11 mouse cellular contexts compared by ENCODE assay signal in genomic region chr11:24085986-24086385, GRCm38 (mm10). TPM values are rescaled to one million over a fixed set of nuclear protein-coding genes. Genes with fewer than 3 reads are reported as not detected.
DNase-seq lines count a peak whose midpoint lies in the region; ATAC-seq and TF ChIP-seq lines count a peak whose summit lies in the region.
"Had no signal": no experiment of that assay in that cellular context is flagged by ENCODE, and none has a peak within 500 bp of the region (broad histone marks: within the 10 kb centered on the region; RNA-seq: fewer than 3 reads in every experiment).

No protein-coding gene starts in this region.

- DNase-seq in heart, adult 9 months (ENCODE audit: low spot score in 2 of 2): no peak
- DNase-seq in MEL (ENCODE audit: low read depth, low spot score): peak; percentile 33
- DNase-seq in midbrain, postnatal 0 days (ENCODE audit: low spot score): no peak
- DNase-seq in kidney, adult 18-20 months: no peak
- DNase-seq in gastrocnemius, adult 8-10 months (ENCODE audit: low spot score in 2 of 2): no peak
- DNase-seq: embryo, embryonic 11 days; liver, postnatal 0 days had no signal

- H3K9me3 ChIP-seq in heart, embryonic 15.5 days (replicated peaks): no peaks in the 10 kb centered on the region
- H3K9me3 ChIP-seq in MEL (replicated peaks; ENCODE audit: insufficient read depth, low read length): no peaks in the 10 kb centered on the region
- H3K9me3 ChIP-seq in embryonic facial prominence, embryonic 13.5 days: no peaks in the 10 kb centered on the region
- H3K9me3 ChIP-seq in midbrain, postnatal 0 days (ENCODE audit: low read length): no peaks in the 10 kb centered on the region
- H3K9me3 ChIP-seq: kidney, embryonic 15.5 days had no signal

- no peak for TF ChIP-seq CTCF in MEL (IDR thresholded peaks at IDR 0.05 in 2 of 3, conservative IDR thresholded peaks at IDR 0.05 in 1 of 3; ENCODE audit: control insufficient read depth in 1 of 3, insufficient read depth in 1 of 3, low read depth in 2 of 3, low read length in 3 of 3, poor library complexity in 1 of 3, severe bottlenecking in 1 of 3)
- TF ChIP-seq CTCF in midbrain, postnatal 0 days (IDR thresholded peaks at IDR 0.05): no peak

- TF ChIP-seq EP300 in MEL (IDR thresholded peaks at IDR 0.05; ENCODE audit: low read depth in 1 of 2, low read length in 2 of 2): no peak

- H3K4me1 ChIP-seq in heart, embryonic 15.5 days (replicated peaks): peaks cover 25% of the 10 kb centered on the region
- peaks cover 9 to 18% of the 10 kb centered on the region in 2 experiments for H3K4me1 ChIP-seq in MEL (ENCODE audit: control insufficient read depth in 1 of 2, insufficient read depth in 2 of 2, low read length in 2 of 2)
- peaks cover 72% of the 10 kb centered on the region for H3K4me1 ChIP-seq in embryonic facial prominence, embryonic 13.5 days
- H3K4me1 ChIP-seq in midbrain, postnatal 0 days (ENCODE audit: insufficient read depth, low read length): no peaks in the 10 kb centered on the region

- TF ChIP-seq POLR2A in MEL (IDR thresholded peaks at IDR 0.05; ENCODE audit: control insufficient read depth in 1 of 2, insufficient read depth in 1 of 2, low read depth in 1 of 2, low read length in 2 of 2, poor library complexity in 1 of 2): no peak

- 38% methylated on average over 6 of the region's 6 CpGs for WGBS in heart, embryonic 15.5 days
- 29% methylated on average over 6 of the region's 6 CpGs for WGBS in embryonic facial prominence, embryonic 13.5 days
- WGBS in midbrain, postnatal 0 days: 47% methylated on average over 6 of the region's 6 CpGs

- no peak overlapping the region for H3K4me2 ChIP-seq in heart, embryonic 15.5 days
- H3K4me2 ChIP-seq in embryonic facial prominence, embryonic 13.5 days: peak overlapping the region; percentile 5; the same call in 1 of the 2 replicates
- H3K4me2 ChIP-seq in midbrain, postnatal 0 days (ENCODE audit: low read depth, low read length, poor library complexity, severe bottlenecking): peak overlapping the region; percentile 7
- H3K4me2 ChIP-seq: kidney, embryonic 15.5 days had no signal

- no peak for ATAC-seq in heart, embryonic 15.5 days (replicated peaks; ENCODE audit: insufficient number of reproducible peaks, insufficient read depth, low FRiP score, low read depth)
- ATAC-seq in embryonic facial prominence, embryonic 13.5 days (ENCODE audit: insufficient number of reproducible peaks, insufficient read depth, low FRiP score, low TSS enrichment, low read depth): no peak
- no peak for ATAC-seq in midbrain, postnatal 0 days (ENCODE audit: low FRiP score)
- ATAC-seq: liver, postnatal 0 days had no signal

- peak overlapping the region; percentile 6; the same call in 1 of the 2 replicates for H3K27ac ChIP-seq in heart, embryonic 15.5 days
- H3K27ac ChIP-seq in MEL (ENCODE audit: control insufficient read depth, low read depth, low read length): no peak overlapping the region
- 0 out of 2 replicates have a peak overlapping the region, but pooled peaks have one; percentile 9 for H3K27ac ChIP-seq in embryonic facial prominence, embryonic 13.5 days
- H3K27ac ChIP-seq in midbrain, postnatal 0 days (ENCODE audit: low read depth, low read length): peak overlapping the region; percentile 71
- H3K27ac ChIP-seq: kidney, embryonic 15.5 days had no signal

- H3K4me3 ChIP-seq in heart, embryonic 15.5 days: no peak overlapping the region
- no peak overlapping the region for H3K4me3 ChIP-seq in MEL (ENCODE audit: control insufficient read depth in 1 of 2, insufficient read depth in 1 of 2, low read depth in 2 of 2, low read length in 2 of 2)
- H3K4me3 ChIP-seq in embryonic facial prominence, embryonic 13.5 days: no peak overlapping the region
- 0 out of 2 replicates have a peak overlapping the region, but pooled peaks have one; percentile 6 for H3K4me3 ChIP-seq in midbrain, postnatal 0 days (ENCODE audit: low read depth, low read length)
- H3K4me3 ChIP-seq: kidney, embryonic 15.5 days had no signal

- no peaks in the 10 kb centered on the region for H3K27me3 ChIP-seq in heart, embryonic 15.5 days
- H3K27me3 ChIP-seq in MEL (ENCODE audit: control insufficient read depth in 1 of 2, insufficient read depth in 2 of 2, low read length in 2 of 2): no peaks in the 10 kb centered on the region
- H3K27me3 ChIP-seq in embryonic facial prominence, embryonic 13.5 days: no peaks in the 10 kb centered on the region
- no peaks in the 10 kb centered on the region for H3K27me3 ChIP-seq in midbrain, postnatal 0 days (ENCODE audit: insufficient read depth, low read length)

- H3K79me2 ChIP-seq in MEL (ENCODE audit: control insufficient read depth, insufficient read depth, low read length, poor library complexity): peaks cover 91% of the 10 kb centered on the region

- peaks cover 9% of the 10 kb centered on the region; the same call in 1 of the 2 replicates for H3K36me3 ChIP-seq in heart, embryonic 15.5 days
- peaks cover 50 to 59% of the 10 kb centered on the region in 2 experiments for H3K36me3 ChIP-seq in MEL (ENCODE audit: control insufficient read depth in 1 of 2, insufficient read depth in 2 of 2, low read length in 2 of 2)
- H3K36me3 ChIP-seq in embryonic facial prominence, embryonic 13.5 days: peaks cover 49% of the 10 kb centered on the region
- H3K36me3 ChIP-seq in midbrain, postnatal 0 days (ENCODE audit: insufficient read depth, low read length): peaks cover 4% of the 10 kb centered on the region; the same call in 1 of the 2 replicates
- H3K36me3 ChIP-seq: kidney, embryonic 15.5 days had no signal

- no peak overlapping the region for H3K9ac ChIP-seq in heart, embryonic 15.5 days
- no peak overlapping the region for H3K9ac ChIP-seq in MEL (ENCODE audit: control insufficient read depth, low read depth, low read length, poor library complexity, severe bottlenecking)
- H3K9ac ChIP-seq in embryonic facial prominence, embryonic 13.5 days: 0 out of 2 replicates have a peak overlapping the region, but pooled peaks have one; percentile 12
- peak overlapping the region; percentile 46 for H3K9ac ChIP-seq in midbrain, postnatal 0 days (replicated peaks; ENCODE audit: low read length, poor library complexity, severe bottlenecking)
- H3K9ac ChIP-seq: kidney, embryonic 15.5 days; liver, postnatal 0 days had no signal

- no peak for TF ChIP-seq RAD21 in MEL (IDR thresholded peaks at IDR 0.05; ENCODE audit: low read depth, low read length)

TF ChIP-seq in MEL, 35 proteins besides CTCF, POLR2A, EP300 and RAD21:
- no peak for TF ChIP-seq MAX (IDR thresholded peaks at IDR 0.05; ENCODE audit: low read length)
- peak; percentile 33; the same call in 1 of the 2 replicates for TF ChIP-seq MXI1 (IDR thresholded peaks at IDR 0.05; ENCODE audit: low read depth, low read length)
- TF ChIP-seq MYB (IDR thresholded peaks at IDR 0.05; ENCODE audit: low read depth, low read length): no peak
- no peak for TF ChIP-seq E2F4 (IDR thresholded peaks at IDR 0.05; ENCODE audit: borderline replicate concordance, low read depth, low read length)

RNA-seq across cellular contexts. Expression of gene Bcl11a, which starts 8.1 kb away (rescaled TPM):
- 14.0 and 15.5 TPM in 2 replicates for polyA plus RNA-seq in heart, embryonic 15.5 days (2015; fragmentation: Nextera tagmentation; extraction: Ambion mirVana)
- 37.0 and 43.8 TPM in 2 replicates for total RNA-seq in MEL (2012; rRNA removed)
- 100 to 1,000 TPM in 1 of 2 experiments, 10 to 100 TPM in 1; 83.8 to 112 TPM for polyA plus RNA-seq in MEL (2012; ENCODE audit: insufficient read depth in 1 of 2, insufficient read length in 2 of 2, low read depth in 1 of 2, low replicate concordance in 2 of 2, missing spikeins in 1 of 2)
- 70.0 and 79.1 TPM in 2 replicates for polyA plus RNA-seq in embryonic facial prominence, embryonic 13.5 days (2015; fragmentation: Nextera tagmentation; extraction: Ambion mirVana)
- total RNA-seq in midbrain, postnatal 0 days (2014; rRNA removed): 40.9 and 44.6 TPM in 2 replicates
- 80.9 and 85.4 TPM in 2 replicates for polyA plus RNA-seq in midbrain, postnatal 0 days (2015; fragmentation: Nextera tagmentation; extraction: Ambion mirVana)
- under 1 TPM in 2 of 4 experiments, not detected in 2; 0.07 to 0.17 TPM for total RNA-seq in gastrocnemius, adult 8-10 months (2022)

RNA-seq across cellular contexts. Expression of gene A830031A19Rik, which starts 11.1 kb away (rescaled TPM):
- polyA plus RNA-seq in heart, embryonic 15.5 days (2015; fragmentation: Nextera tagmentation; extraction: Ambion mirVana): not detected in 2 replicates
- total RNA-seq in MEL (2012; rRNA removed): not detected in 2 replicates
- polyA plus RNA-seq in MEL (2012; ENCODE audit: insufficient read depth in 1 of 2, insufficient read length in 2 of 2, low read depth in 1 of 2, low replicate concordance in 2 of 2, missing spikeins in 1 of 2): not detected
- not detected in 2 replicates for polyA plus RNA-seq in embryonic facial prominence, embryonic 13.5 days (2015; fragmentation: Nextera tagmentation; extraction: Ambion mirVana)
- total RNA-seq in midbrain, postnatal 0 days (2014; rRNA removed): not detected in 2 replicates
- 0.38 TPM in 1 of 2 replicates, not detected in the other for polyA plus RNA-seq in midbrain, postnatal 0 days (2015; fragmentation: Nextera tagmentation; extraction: Ambion mirVana)
- not detected for total RNA-seq in gastrocnemius, adult 8-10 months (2022)
- polyA plus RNA-seq: heart, embryonic 16.5 days; kidney, embryonic 15.5 days; liver, postnatal 0 days had no signal

Comparison
In these comparisons a context has a peak if more than half of its experiments do, and no peak if none do; other contexts are left out.
1. H3K9ac ChIP-seq: peak in embryonic facial prominence, embryonic 13.5 days (single experiment) and midbrain, postnatal 0 days (single experiment); none in heart, embryonic 15.5 days (single experiment) and MEL (single experiment).